Mouse (Mus musculus): ENCODE measurements around the gene Capn13.
"Not testable (repeated sequence)": the region's sequence is repeated elsewhere in the genome, so short reads cannot be mapped to it uniquely, and the experiment has no call there.

The Capn13 gene

GRCm38 (mm10) chr17:73342673-73343072 lies 58.0 kb downstream of the Capn13 start:
- no peak for DNase-seq (ENCODE audit: low spot score)

DNA sequence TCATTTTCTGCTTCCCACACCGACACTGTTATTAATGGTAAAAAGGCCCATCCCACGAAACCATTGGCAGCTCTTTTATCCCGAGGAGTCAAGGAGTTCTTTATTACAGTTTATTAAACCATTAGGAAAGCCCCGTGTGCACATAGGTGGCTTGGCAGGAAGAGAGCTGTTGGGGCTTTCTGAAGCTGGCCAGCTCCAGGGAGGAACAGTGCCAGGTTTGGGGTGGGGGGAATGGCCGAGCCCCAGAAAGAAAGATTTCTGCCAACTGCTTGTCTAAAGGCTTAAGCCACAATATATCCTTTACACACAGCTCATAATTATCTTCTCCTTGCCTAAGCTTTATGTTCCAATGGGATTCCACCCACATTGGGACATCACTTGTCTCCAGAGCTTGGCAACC lies 71.6 kb downstream of the Capn13 start:
- DNase-seq (ENCODE audit: low spot score) = no peak

GRCm38 (mm10) chr17:73325314-73325713 lies 75.4 kb downstream of the Capn13 start:
- DNase-seq (ENCODE audit: low spot score) = no peak

- no peak for DNase-seq (ENCODE audit: low spot score)
Measured at GRCm38 (mm10) chr17:73324732-73325131, 75.9 kb downstream of the Capn13 start.

- no peak for DNase-seq (ENCODE audit: low spot score)
Measured at GRCm38 (mm10) chr17:73323981-73324380, 76.7 kb downstream of the Capn13 start.

DNA sequence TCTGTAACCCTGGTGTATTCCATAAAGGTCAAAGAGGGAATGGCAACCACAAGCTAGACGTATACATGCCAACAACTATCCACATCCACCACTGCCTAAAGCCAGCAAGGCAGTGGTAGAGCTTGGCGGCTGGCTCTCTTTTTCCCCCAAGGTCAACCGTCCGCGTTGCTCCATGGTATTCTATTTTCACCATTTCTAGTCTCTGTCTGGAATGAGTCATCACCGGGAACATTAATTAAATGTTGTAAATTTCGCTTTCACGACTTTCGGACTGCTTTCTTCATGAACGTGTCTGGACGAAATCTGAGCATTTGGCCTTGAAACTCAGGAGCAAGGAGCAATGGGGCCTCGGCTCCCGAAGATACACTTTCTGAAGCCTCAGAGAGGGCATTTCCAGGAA lies 85.9 kb downstream of the Capn13 start:
- DNase-seq (ENCODE audit: low spot score) = no peak

DNA sequence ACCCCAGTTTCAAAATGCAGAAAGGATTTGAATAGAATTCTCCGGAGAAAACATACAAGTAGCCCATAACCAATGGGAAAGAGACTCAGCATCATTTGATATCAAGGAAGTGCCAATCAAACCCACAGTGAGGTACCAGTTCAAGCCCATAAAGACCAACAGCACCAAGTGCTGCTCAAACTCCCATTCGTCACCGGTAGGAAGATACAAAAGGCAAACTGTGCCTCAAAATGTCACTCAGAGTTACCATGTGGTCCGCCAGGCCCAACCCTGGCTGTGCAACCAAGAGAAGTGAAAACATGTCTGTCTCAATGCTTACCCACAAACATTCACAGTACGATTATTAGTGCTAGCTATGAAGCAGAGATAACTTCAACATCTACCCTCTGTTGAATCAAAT lies 89.2 kb downstream of the Capn13 start:
- no peak for DNase-seq (ENCODE audit: low spot score)

GRCm38 (mm10) chr17:73308691-73309090 lies 92.0 kb downstream of the Capn13 start:
- DNase-seq (ENCODE audit: low spot score) = no peak

GRCm38 (mm10) chr17:73306626-73307025 lies 94.0 kb downstream of the Capn13 start:
- no peak for DNase-seq (ENCODE audit: low spot score)

DNA sequence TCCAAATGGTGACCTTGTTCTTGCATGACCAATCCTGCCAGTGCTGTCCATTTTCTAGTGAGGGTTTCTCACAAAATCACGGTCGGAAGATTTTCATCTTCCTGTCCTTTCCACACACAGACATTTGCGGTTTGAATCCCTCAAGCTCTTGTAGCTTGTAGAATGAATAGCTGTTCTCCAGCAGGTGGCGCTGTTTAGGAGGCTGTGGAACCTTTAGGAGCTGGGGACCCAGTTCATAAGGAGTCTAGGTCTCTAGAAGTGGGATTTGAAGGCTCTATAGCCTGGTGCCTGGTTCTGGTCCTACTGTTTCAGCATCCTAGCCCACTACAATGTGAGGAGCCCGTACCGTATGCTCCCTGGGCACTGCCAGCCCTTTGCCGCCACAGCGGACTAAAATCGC lies 95.0 kb downstream of the Capn13 start:
- peak; percentile 53 for DNase-seq (ENCODE audit: low spot score)

DNA sequence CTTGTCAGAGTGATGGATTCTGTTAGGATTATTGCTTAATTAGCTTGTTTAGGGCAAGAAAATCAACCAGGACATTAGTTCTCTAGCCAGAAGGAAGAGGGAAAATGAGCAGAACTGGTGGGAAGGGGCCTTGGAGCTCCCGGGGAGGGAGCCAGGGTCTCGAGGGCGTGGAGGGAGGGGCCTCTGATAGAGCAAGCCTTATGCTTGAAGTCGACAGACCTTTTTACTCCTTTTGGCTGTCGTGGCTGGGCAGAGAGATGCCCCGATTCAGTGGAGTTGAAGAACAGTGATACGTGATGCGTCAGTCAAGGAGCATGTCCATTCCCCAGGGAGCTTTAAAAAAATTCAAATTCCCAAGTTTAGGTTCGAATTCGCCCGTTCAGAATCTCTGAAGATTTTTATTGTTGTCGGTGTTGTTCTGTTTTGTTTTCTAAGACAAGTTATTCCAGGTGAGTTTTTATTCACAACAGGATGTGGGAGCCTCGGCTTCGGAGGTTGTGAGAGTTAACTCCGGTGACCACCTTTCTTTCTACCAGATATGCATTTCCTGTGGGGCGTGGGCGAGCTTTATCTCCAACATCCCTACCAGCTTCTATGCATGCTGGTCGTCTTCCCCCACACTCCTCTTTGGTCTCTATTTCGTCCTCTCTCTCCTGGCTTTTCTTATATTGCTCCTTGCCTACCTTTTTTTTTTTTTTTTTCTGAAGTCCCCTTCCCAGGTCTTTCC lies 96.4 kb downstream of the Capn13 start:
- no peak for DNase-seq (ENCODE audit: low spot score)

- no peak for DNase-seq (ENCODE audit: low spot score)
Measured at GRCm38 (mm10) chr17:73303676-73304075, 97.0 kb downstream of the Capn13 start.

- peak; percentile 69 for DNase-seq (ENCODE audit: low spot score)
Measured at GRCm38 (mm10) chr17:73303217-73303616, 97.4 kb downstream of the Capn13 start.

DNA sequence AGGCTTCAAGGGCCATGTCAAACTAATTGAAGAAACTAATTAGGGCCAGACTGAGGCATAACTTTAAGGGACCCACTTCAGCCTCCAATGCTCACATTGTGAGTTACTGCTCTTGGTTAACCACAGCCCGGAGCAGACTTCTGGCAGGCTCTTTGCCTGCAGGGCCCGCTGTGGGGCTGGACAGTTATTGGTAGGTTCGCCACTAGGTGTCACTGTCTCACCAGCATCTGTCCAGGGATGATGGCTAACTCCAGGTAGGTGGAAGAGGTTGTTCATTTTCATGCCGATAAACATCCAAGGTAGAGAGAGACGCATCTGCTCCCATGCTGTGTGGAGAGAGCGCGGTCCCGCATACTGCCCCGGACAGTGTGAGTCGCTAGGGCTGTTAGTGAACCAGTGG lies 98.6 kb downstream of the Capn13 start:
- DNase-seq (ENCODE audit: low spot score) = peak; percentile 68

- DNase-seq (ENCODE audit: low spot score) = peak; percentile 54
Measured at GRCm38 (mm10) chr17:73301258-73302050, 99.2 kb downstream of the Capn13 start.

DNA sequence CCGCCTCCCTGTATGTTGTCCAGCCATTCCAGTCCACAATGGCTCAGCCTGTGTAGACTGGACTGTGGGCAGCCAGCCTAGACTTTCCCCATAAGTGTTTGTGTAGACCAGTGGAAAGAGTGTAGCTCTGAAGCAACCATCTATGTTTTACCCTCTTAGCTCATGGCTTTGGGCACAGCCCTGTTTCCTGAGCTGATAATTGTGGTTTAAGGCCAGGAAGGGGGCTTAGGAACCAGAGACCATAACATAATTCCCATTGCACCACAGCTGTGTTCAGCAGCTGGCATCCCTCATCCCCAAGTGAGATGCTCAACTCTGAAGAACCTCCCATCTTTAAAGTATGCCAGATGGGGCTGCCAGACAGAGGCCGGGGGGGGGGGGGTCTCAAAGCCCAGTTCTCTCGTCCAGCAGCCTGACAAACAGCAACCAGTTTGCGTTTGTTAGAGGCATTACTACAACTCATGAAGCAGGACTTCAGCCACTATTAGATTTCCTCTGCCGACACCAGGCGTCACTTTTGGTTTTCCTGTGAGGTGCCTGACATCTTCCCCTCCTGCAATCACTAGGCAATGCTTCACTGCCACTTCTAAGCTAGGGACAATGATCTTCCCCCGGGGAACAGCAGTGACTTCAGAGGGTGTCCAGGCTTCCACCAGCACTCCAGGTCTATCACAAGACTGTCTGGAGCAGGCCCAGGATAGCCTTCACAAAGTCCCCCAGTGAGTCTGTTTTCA lies 100.4 kb downstream of the Capn13 start:
- no peak for DNase-seq (ENCODE audit: low spot score)

DNA sequence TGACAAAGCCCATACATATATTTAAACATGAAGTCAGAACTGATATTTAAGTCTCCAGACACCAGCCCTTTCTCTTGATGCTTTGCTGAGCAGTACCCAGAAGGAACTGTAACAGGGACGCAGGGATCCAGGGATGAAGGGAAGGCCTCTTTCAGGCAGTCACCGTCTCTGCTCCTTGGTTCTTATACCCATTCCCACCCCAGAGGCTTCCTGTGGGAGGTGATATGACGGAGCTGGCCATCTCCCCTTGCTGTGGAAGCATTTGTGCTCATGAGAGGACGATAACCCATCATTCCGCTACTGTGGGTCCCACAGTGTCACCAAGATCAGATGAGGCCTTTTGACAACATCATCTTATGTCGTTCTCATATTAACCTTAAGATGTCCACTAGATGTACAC lies 101.7 kb downstream of the Capn13 start:
- no peak for DNase-seq (ENCODE audit: low spot score)

- peak; percentile 36 for DNase-seq (ENCODE audit: low spot score)
Measured at GRCm38 (mm10) chr17:73296855-73297254, 103.8 kb downstream of the Capn13 start.

DNA sequence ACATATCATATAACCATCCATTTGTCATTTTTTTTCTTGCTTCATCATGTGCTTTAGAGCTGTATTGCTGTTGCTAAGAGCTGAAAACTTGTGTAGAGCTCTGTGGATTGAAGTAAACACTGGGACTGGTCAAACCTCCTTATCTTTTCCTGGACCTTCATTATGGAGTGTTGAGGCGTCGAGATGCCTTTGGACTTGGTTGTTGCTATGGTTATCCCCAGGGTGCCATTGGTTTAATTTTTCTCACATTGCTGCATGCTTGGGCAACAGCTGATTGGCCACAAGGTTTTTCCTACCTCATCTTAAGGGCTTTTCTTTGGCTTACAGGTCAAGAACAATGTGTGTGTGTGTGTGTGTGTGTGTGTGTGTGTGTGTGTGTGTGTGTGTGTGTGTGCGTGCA lies 107.4 kb downstream of the Capn13 start:
- DNase-seq (ENCODE audit: low spot score) = no peak

DNA sequence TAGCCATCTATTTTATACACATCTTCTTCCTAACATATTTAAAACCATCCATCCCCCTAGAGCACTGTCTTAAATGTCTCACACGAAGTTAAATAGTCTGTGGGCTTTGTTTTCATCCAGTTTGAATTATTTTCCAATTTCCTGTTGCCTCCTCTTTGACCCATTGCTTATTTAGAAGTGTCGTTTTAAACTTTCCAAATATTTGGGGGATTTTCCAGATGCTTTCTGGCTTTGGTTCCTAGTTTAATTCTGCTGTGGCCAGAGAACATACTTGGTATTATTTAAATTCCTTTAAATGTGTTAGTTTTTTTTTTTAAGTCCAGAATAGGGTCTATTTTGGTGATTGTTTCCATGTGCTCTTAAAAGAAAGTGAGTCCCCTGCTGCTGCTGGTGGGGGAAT lies 116.4 kb downstream of the Capn13 start:
- no peak for DNase-seq (ENCODE audit: low spot score)

GRCm38 (mm10) chr17:73282702-73283101 lies 118.0 kb downstream of the Capn13 start:
- not testable (repeated sequence) for DNase-seq (ENCODE audit: low spot score)

GRCm38 (mm10) chr17:73277770-73278169 lies 122.9 kb downstream of the Capn13 start:
- no peak for DNase-seq (ENCODE audit: low spot score)

GRCm38 (mm10) chr17:73275066-73275465 lies 125.6 kb downstream of the Capn13 start:
- DNase-seq (ENCODE audit: low spot score) = no peak

Measured in urinary bladder, postnatal 25 days (tissue).